Mouse (Mus musculus) v-Abl transformed pro-B cells (cell line): ENCODE results near the gene Gm11020.
"Not testable (repeated sequence)": the region's sequence is repeated elsewhere in the genome, so short reads cannot be mapped to it uniquely, and the experiment has no call there.

ENCODE experiments used
- in situ Hi-C, 2 experiments: fragments of 400-800 bp; cut with MboI; formaldehyde crosslinking; loops; one replicate each; pipeline ENCODE4 v1.15.1; 2025; ENCODE audit not compliant: unreplicated experiment in 2 of 2

Gm11020 gene

DNA sequence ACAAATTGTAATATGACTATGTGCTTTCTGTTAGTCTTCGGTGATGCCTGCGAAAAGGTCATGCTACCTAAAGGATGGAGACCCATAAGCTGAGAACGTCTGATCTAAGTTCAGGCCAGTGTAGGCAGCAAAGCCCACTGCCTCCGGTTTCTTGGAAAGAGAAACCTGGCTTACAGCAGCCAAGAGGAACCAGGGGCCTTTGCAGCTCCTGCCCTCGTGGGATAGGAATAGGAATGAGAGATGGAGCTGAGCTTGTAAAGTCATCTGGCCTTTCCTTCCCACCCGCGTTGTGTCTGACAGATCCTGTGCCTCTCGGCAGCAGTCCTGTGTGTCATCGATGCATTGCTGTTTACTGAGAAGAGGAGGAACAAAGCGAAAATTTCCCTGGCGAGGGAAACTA is at the start of gene Gm11020:
Gene Gm11020 (plus strand): TSS at position 301 of the 400 bp plus-strand sequence.
- in situ Hi-C loops: not testable (repeated sequence)

DNA sequence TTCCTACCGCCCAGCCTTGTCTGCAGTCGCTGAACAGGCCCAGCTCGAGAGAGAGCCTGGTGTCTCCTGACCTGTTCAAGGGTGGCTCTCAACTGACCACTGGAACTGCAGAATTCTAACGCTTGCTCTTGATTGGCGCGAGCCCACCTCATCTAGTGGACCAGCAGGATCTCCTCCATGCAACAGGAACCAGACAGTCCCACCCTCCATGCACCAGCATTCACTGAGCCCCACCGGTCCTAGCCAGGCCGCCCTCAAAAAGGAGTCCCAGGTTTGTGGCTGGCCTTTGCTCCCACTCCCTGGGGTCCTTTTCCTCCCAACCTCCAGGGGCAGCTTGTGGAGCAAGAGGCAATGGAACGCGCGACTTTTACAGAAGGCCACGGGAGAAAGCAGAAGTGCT is 28.3 kb upstream of the Gm11020 start, which contains the start of gene Cmtm2a:
Gene Cmtm2a (minus strand): TSS at position 101 of the 400 bp plus-strand sequence.
- in situ Hi-C loops: not testable (repeated sequence)

DNA sequence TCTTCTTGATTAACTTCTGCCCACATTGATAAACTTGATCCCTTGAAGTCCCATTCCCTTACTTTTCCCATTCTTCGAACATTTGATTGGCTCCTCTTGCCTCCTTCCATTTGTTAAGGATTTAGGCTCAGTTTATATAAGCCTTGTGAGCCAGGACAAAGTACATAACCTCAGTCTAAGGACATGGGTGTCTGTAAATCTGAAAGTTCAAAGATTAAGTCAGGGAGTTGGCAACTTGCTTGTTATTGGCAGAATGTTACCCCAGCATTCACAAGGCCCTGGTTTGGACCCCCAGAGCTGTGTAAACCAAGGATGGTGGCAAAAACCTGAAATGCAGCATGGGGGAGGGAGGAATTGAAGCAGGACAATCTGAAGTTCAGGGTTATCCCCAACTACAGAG is 27.0 kb upstream of the Gm11020 start:
- in situ Hi-C loops: no loop called here

DNA sequence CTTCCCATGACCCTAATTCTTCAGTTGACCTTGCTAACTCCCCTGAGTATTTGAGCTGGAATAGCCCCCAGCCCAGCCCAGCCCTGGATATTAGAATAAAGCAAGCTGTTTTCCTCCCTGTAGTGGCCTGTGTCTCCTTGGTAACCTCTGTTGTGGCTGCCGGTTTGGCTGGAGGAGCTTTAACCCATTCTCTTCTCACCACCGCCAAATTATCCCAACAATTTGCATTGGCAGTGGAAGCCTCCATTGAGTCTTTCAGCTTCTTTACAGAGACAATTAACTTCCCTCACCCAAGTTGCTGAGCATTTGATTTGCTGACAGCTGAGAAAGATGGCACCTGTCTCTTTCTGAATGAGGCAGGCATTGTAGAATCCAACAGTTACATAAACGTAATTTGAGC is 19.8 kb upstream of the Gm11020 start:
- in situ Hi-C loops: not testable (repeated sequence)

DNA sequence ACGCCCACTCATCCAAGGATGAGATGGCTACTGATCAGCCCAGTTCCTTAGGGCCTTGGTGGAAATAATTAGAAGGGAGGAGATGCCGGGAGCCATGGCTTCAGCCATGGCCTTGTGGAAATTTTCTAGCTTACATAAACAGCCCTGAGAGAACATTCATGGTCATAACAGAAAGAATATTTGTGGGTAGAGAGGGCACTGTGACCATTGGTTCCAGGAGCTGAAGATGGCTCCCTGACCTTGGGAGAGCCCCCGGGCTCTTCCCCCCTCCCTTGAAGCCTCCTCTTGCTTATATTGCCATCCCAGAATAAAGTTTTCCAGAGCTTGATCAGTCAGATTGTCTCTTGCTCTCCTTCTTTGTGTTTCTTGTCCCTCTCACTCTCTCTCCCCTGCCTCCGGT is 18.8 kb upstream of the Gm11020 start:
- in situ Hi-C loops: not testable (repeated sequence)

DNA sequence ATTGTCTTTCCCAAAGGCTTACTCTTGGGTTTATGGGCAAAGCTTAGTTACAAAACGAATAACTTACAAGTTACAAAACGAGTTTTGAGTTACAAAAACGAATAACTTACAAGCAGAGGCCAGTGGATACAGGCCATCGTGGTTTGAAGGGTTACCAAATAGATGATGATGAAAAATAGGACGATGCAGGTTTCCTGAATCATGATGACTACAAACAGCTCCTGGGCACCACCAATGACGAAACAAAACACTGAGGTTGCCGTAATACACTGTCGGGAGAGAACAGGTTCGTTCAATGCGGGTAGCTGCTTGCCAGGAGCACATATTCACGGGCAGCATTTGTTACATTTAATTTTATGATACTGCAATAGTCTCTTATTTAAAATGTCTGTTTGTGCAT is 16.4 kb upstream of the Gm11020 start:
- in situ Hi-C loops: no loop called here

DNA sequence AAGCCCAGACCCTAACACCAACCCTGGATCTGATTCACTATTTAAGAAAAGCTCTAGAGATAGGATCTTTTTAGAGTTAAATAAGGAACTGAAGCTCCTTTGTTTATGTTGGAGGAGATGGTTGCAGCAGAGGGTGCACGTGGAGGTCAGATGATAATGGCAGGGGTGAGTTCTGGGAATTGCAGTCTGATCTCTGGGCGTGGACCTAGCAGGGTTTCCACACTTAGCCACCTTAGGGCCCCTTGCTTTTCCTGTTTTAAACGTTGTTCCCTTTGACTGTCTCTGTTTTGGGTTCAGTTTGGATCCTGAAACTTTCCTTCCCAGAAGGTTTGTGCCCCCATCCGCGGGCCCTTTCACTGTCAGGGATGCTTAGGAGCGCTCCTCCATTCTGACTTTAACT is 13.0 kb upstream of the Gm11020 start:
- in situ Hi-C loops: not testable (repeated sequence)

DNA sequence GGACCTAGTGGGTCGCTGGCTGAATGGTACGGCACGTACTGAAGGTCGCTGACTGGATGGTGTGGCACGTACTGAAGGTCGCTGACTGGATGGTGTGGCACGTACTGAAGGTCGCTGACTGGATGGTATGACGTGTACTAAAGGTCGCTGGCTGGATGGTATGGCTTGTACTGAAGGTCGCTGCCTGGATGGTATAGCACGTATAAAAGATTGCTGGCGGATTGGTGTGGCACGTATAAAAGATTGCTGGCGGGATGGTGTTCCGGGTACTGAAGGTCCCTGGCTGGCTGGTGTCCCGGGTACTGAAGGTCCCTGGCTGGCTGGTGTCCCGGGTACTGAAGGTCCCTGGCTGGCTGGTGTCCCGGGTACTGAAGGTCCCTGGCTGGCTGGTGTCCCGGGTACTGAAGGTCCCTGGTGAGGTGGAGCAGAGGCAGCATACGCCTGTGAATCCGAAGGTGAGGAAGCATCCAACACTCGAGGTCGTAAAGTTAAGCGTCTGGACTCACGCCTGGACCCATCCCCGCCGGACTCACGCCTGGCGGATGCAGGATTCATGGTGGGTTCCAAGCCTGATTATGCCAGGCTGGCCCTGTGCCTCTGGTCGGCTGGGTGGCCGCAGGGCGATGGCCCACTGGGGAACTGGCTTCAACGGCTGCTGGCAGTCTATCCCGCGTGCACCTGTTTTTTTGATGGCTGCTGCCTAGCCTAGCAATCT is 11.8 kb upstream of the Gm11020 start, which contains the start of the genes Gm45711 and Cmtm1:
Gene Gm45711 (minus strand): TSS at position 641 of the 715 bp plus-strand sequence.
Gene Cmtm1 (minus strand): TSS at position 705 of the 715 bp plus-strand sequence.
- in situ Hi-C loops: not testable (repeated sequence)

DNA sequence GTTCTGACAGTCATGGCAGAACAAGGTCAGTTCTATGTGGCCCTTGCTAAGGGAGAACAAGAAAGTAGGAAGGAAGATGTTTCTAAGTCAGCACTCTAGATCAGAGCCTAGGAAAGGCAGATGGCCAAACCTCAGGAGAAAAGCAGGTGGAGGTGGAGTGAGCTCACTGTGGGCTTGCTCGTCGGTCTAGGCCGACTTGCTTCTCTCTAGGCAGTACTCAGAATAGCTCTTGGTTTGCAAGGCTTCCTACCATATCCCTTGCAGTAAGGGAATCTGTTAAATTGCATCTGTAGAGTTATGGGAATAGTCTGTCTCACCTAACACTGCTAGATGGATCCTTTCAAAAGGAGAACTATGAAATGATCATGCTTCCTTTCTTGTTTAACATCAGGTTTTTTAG is 9.3 kb upstream of the Gm11020 start:
- in situ Hi-C loops: not testable (repeated sequence)

DNA sequence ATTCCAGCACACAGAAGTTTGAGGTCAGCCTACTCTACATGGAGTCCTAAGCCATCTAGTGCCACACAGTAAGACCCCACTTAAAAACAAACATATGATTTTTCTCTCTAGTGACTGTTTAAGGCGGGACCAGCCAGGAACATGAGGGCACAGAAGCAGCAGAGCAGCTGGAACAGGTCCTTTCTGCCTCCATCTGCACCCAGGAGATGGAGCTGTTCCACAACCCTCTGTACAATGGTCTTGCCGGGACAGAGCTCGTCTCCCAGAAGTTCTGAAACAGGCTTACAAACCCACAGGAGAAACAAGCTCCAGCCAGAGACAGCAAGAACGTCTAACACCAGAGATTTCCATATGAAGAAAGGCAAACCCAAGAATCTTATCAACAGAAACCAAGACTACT is 8.1 kb upstream of the Gm11020 start:
- in situ Hi-C loops: no loop called here

DNA sequence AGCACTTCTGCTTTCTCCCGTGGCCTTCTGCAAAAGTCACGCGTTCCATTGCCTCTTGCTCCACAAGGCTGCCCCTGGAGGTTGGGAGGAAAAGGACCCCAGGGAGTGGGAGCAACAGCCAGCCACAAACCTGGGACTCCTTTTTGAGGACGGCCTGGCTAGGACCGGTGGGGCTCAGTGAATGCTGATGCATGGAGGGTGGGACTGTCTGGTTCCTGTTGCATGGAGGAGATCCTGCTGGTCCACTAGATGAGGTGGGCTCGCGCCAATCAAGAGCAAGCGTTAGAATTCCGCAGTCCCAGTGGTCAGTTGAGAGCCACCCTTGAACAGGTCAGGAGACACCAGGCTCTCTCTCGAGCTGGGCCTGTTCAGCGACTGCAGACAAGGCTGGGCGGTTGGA is 563 bp downstream of the Gm11020 start, which contains the start of gene Cmtm2b:
Gene Cmtm2b (plus strand): TSS at position 301 of the 400 bp plus-strand sequence.
- in situ Hi-C loops: not testable (repeated sequence)

DNA sequence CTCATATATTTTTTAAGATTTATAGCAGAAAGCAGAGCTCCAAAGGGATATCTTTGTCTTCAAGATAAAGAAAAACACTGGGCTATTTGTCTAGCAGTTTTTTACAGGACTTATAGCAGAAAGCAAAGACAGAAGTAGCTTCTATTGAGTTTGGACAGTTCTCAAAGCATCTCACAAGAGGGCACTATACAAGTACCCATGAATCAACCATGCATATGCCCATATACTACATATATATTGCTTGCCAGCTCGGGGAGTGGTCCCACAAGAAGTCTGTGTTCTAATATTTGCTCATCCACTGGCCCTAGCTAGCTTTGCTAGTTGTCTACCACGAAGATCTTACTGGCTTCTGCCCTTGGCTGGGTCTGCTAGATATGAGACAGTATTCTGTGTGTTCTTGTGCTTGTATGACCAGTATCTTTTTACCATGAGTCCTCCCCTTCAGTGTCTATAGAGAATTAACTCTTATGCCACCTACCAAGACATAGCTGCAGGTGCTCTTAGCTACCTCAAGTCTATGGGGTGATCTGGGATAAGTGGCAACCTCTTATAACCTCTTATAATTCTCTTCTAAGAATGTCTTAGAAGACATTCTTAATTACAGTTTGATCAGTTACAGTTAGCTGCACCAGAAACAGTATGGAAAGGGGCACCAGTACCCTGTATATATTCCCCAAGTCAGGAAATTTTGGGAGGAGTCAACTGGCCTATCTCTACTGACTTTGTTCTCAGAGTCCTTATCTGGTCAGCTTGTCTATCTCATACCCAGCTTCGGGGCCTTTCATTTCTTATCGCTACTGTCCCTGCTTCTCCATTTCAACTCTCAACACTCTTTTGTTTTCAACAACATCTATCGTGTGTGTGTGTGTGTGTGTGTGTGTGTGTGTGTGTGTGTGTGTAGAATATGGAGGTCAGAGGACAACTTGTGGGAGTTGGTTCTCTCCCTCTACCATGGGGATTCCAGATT is 11.6 kb downstream of the Gm11020 start:
- in situ Hi-C loops: loop anchor here in 1 of 2 experiments (10.0 kb wide), 1 partner anchor 68 kb away; no protein-coding TSS in a partner anchor

DNA sequence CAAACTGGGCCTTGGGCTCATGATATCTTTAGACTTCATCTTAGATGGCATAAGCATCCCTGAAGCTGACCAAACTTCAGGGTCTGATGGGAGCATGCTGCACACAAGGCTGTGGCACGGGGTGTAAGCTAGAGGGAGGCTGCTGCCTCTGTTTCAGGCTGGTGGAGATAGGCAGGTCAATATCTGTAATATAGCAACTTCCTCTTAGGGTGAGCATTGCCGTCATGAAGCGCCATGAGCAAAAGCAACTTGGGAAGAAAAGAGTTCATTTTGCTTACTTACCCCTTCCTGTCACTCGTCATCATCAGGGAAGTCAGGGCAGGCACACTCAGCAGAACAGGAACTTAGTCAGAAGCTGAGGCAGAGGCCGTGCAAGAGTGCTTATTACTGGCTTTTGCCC is 12.4 kb downstream of the Gm11020 start:
- in situ Hi-C loops: loop anchor here in 1 of 2 experiments (10.0 kb wide), 1 partner anchor 69 kb away; no protein-coding TSS in a partner anchor

DNA sequence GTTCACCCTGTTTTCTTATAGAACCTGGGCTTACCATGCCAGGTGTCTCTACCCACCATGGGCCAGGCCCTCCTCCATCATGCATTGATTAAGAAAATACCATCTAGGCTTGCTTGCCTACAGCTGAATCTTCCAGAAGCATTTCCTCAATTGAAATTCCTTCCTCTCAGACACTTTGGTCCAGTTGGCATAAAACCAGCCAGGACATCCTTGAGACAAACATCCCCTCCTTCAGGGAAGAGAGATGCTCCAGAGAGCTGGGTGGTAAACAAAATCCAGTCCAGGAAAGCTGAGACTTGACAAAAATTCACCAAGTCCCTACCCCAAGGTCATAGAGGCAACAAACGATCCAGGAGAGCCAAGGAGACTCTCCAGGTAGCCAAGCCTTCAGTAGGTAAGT is 12.8 kb downstream of the Gm11020 start:
- in situ Hi-C loops: loop anchor here in 1 of 2 experiments (10.0 kb wide), 1 partner anchor 69 kb away; no protein-coding TSS in a partner anchor

DNA sequence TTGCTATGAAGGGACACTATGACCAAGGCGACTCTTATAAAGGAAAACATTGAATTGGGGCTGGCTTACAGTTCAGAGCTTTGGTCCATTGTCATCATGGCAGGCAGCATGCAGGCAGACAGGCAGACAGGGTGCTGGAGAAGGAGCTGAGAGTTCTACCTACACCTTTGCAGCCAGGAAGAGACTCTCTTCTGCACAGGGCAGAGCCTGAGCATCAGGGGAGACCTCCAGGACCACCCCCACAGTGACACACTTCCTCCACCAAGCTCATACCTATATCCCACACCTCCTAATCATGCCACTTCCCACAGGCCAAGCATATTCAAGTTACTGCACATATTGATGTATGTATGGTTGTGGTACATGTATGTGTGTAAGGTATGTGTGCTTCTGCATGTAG is 15.4 kb downstream of the Gm11020 start:
- in situ Hi-C loops: loop anchor here in 1 of 2 experiments (10.0 kb wide), 1 partner anchor 72 kb away; no protein-coding TSS in a partner anchor

DNA sequence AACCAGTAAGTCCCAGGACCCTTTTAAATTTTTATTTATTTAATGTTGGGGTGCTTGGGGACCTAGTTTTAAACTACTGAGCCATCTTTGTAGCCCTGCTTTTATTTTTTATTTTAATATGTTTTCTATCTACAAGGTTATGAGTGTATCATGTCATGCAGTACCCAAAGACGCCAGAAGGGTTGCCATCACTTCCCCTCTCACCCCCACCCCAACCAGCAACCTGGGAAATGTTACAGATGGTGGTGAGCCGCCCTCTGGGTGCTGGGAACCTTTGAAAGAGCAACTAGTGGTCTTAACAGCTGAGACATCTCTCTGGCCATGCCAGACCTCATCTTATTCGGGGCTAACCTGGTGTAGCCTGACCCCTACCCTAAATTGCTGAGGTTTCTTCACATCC is 16.5 kb downstream of the Gm11020 start:
- in situ Hi-C loops: loop anchor here in 1 of 2 experiments (10.0 kb wide), 1 partner anchor 73 kb away; no protein-coding TSS in a partner anchor

DNA sequence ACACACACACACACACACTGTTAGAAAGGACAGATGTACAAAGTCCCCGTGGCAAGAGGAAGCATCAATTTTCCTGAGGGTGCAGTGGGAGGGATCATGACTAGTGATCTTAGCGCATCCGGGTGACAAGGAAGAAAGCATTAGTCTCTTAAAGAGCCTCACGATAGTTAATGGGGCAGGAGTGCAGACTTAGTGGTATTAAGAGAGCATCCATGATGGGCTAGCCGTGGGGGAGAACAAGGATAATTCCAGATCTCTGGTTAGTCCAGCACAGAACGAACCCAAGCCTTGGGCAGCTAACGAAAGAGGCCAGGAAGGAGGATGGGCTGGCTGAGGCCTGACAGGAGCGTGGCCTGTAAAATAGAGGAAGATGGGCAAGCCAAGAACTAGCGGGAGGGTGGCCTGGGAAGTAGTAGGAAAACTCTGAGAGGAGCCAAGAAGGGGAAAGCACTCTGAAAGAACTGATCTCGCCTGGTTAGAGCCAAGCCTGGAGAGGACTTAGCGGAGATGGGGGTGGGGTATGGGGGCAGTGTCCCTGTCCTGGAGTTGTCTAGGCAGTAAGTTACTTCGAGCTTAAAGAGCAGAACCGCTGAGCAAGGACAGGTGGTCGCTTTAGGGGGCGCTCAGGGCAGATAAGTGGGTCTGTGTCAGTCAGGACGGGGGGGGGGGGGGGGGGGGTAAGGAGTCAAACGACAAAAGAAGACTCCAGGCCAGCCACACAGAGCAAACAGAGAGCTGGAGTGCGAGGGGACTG is 18.0 kb downstream of the Gm11020 start, which contains the start of gene Cmtm3:
Gene Cmtm3 (plus strand): TSS at position 182 of the 754 bp plus-strand sequence.
- in situ Hi-C loops: loop anchor here in 1 of 2 experiments (10.0 kb wide), 1 partner anchor 75 kb away; no protein-coding TSS in a partner anchor

DNA sequence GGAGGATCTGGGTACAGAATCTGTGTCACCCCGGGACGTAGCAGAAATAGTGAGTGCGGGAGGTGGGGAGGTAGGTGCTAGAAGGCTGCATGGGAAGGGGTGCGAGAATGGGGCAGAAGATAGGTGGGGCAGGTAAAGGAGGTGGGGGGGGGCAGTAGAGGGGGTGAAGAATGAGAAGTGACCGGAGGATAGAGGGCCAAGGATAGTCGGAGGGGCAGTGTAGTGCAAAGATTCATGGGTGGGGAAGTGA is 18.5 kb downstream of the Gm11020 start:
- in situ Hi-C loops: loop anchor here (5.0 to 10.0 kb wide), 8 partner anchors 75 to 243 kb away; partner anchors contain the start of genes Cdh5 (in 1 of the 2) and Dync1li2 (in 1 of the 2)

DNA sequence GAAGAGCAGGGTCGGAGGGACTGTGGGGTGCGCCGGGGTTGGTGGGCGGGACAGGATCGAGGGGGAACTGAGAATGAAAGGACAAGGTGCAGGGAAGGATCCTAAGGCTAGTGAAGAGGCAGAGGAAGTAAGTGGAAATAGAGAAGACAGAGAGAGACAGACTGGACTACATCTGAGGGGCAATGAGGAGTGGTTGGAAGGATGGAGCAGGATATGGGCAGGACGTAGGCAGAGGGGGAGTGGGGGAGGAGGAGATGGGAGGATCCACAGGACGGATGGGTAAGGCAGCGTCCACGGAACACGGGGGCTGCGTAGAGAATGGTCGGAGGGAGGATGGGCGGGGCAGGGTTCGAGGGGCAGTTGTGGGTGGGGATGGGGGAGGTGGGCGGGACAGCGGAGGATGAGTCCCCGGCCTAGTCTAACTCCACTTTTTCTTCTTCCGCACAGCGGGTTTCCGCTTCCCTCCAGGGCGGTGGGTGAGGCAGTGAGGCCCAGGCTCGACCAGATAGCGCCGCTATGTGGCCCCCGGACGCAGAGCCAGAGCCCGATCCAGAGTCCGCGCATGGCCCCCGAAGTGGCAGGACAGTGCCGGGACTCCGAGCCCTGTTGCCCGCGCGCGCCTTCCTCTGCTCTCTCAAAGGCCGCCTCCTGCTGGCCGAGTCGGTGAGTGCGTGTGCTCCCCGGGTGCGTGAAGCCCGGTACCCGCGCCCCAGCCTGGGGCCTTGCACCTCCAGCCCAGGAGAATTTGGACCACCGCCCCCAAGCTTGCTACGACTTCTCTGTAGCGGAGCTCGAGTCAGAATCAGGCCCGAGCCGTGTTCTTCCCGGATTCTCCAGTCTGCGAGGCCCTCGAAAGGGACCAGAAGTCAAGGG is 19.1 kb downstream of the Gm11020 start:
- in situ Hi-C loops: loop anchor here (5.0 to 10.0 kb wide), 7 partner anchors 97 to 243 kb away; partner anchors contain the start of genes Cdh5 (in 1 of the 2) and Dync1li2 (in 1 of the 2)
